Comparison of ENCODE assay signal across 7 mouse cellular contexts in genomic region chr19:41847614-41847991, GRCm38 (mm10). TPM values are rescaled to one million over a fixed set of nuclear protein-coding genes. Genes with fewer than 3 reads are reported as not detected.
DNase-seq lines count a peak whose midpoint lies in the region; ATAC-seq and TF ChIP-seq lines count a peak whose summit lies in the region.
"Not testable (repeated sequence)": the region's sequence is repeated elsewhere in the genome, so short reads cannot be mapped to it uniquely, and the experiment has no call there.

No protein-coding gene starts in this region.

- not testable (repeated sequence) for H3K36me3 ChIP-seq in heart, embryonic 10.5 days; intestine, embryonic 15.5 days; midbrain, embryonic 10.5 days

- not testable (repeated sequence) for TF ChIP-seq CTCF in embryonic fibroblast, embryonic 13.5 days (IDR thresholded peaks at IDR 0.05; ENCODE audit: borderline replicate concordance, insufficient read depth, low read length)

- H3K27me3 ChIP-seq in heart, embryonic 10.5 days (ENCODE audit: insufficient read depth, poor library complexity, severe bottlenecking); intestine, embryonic 15.5 days (replicated peaks); midbrain, embryonic 10.5 days (ENCODE audit: low read depth, poor library complexity, severe bottlenecking): not testable (repeated sequence)

- peak; percentile 66 for DNase-seq in adrenal gland, postnatal 14 days
- DNase-seq in heart, embryonic 10.5 days (ENCODE audit: low spot score) = peak; percentile 82
- DNase-seq in liver = peak; percentile 58
- DNase-seq in midbrain, embryonic 10.5 days (ENCODE audit: low spot score) = peak; percentile 82
- DNase-seq in right cerebral cortex, postnatal 14 days = peak; percentile 54

- WGBS in heart, embryonic 10.5 days = 0% methylated on average over 45 of the region's 53 CpGs
- WGBS in intestine, embryonic 15.5 days = under 1% methylated on average over 53 of the region's 53 CpGs
- under 1% methylated on average over 50 of the region's 53 CpGs for WGBS in midbrain, embryonic 10.5 days

- ATAC-seq in intestine, embryonic 15.5 days = peak; percentile 65

- not testable (repeated sequence) for H3K9me3 ChIP-seq in heart, embryonic 10.5 days; intestine, embryonic 15.5 days; midbrain, embryonic 10.5 days (replicated peaks)

- TF ChIP-seq POLR2A in embryonic fibroblast, embryonic 13.5 days (IDR thresholded peaks at IDR 0.05; ENCODE audit: low read depth, low read length) = not testable (repeated sequence)

- peak overlapping the region; percentile 75 for H3K9ac ChIP-seq in intestine, embryonic 15.5 days

- H3K27ac ChIP-seq in embryonic fibroblast, embryonic 13.5 days (ENCODE audit: insufficient read depth, low read length) = not testable (repeated sequence)
- H3K27ac ChIP-seq in heart, embryonic 10.5 days = peak overlapping the region; percentile 96
- peak overlapping the region; percentile 91 for H3K27ac ChIP-seq in intestine, embryonic 15.5 days
- H3K27ac ChIP-seq in midbrain, embryonic 10.5 days (replicated peaks) = peak overlapping the region; percentile 97

- not testable (repeated sequence) for H3K4me1 ChIP-seq in embryonic fibroblast, embryonic 13.5 days (ENCODE audit: control insufficient read depth, insufficient read depth, low read length); intestine, embryonic 15.5 days (replicated peaks)
- H3K4me1 ChIP-seq in heart, embryonic 10.5 days = peaks cover 20% of the 10 kb centered on the region
- H3K4me1 ChIP-seq in midbrain, embryonic 10.5 days = peaks cover 42% of the 10 kb centered on the region

- peak overlapping the region; percentile 93 for H3K4me2 ChIP-seq in intestine, embryonic 15.5 days (replicated peaks)

- peak overlapping the region; percentile 74 for H3K4me3 ChIP-seq in embryonic fibroblast, embryonic 13.5 days (ENCODE audit: insufficient read depth, low read length)
- H3K4me3 ChIP-seq in heart, embryonic 10.5 days = peak overlapping the region; percentile 88
- peak overlapping the region; percentile 78 for H3K4me3 ChIP-seq in intestine, embryonic 15.5 days (replicated peaks)
- peak overlapping the region; percentile 86 for H3K4me3 ChIP-seq in midbrain, embryonic 10.5 days

RNA-seq across cellular contexts. Expression of gene Frat2, which starts 0.3 kb away (rescaled TPM):
- total RNA-seq in adrenal gland, postnatal 14 days (2021) = 5.5 and 6.4 TPM in 2 replicates
- polyA plus RNA-seq in embryonic fibroblast, embryonic 13.5 days (2011; ENCODE audit: insufficient read length, low read depth, missing spikeins) = 0.56 TPM in 1 of 2 replicates, not detected in the other
- polyA plus RNA-seq in heart, embryonic 10.5 days (2016; fragmentation: Nextera tagmentation; extraction: Ambion mirVana) = 1.6 and 4.0 TPM in 2 replicates
- 10.5 and 10.7 TPM in 2 replicates for polyA plus RNA-seq in intestine, embryonic 15.5 days (2015; fragmentation: Nextera tagmentation; extraction: Ambion mirVana)
- polyA plus RNA-seq in midbrain, embryonic 10.5 days (2016; fragmentation: Nextera tagmentation; extraction: Ambion mirVana) = 5.4 and 6.5 TPM in 2 replicates

RNA-seq across cellular contexts. Expression of gene Frat1, which starts 17.8 kb away (rescaled TPM):
- total RNA-seq in adrenal gland, postnatal 14 days (2021) = 7.5 and 10.7 TPM in 2 replicates
- 0.26 TPM in 1 of 2 replicates, not detected in the other for polyA plus RNA-seq in embryonic fibroblast, embryonic 13.5 days (2011; ENCODE audit: insufficient read length, low read depth, missing spikeins)
- polyA plus RNA-seq in heart, embryonic 10.5 days (2016; fragmentation: Nextera tagmentation; extraction: Ambion mirVana) = 3.2 and 6.6 TPM in 2 replicates
- 12.8 and 13.5 TPM in 2 replicates for polyA plus RNA-seq in intestine, embryonic 15.5 days (2015; fragmentation: Nextera tagmentation; extraction: Ambion mirVana)
- 10.3 and 11.9 TPM in 2 replicates for polyA plus RNA-seq in midbrain, embryonic 10.5 days (2016; fragmentation: Nextera tagmentation; extraction: Ambion mirVana)

RNA-seq across cellular contexts. Expression of gene Arhgap19, which starts 45.8 kb away (rescaled TPM):
- total RNA-seq in adrenal gland, postnatal 14 days (2021) = 7.2 and 7.9 TPM in 2 replicates
- polyA plus RNA-seq in embryonic fibroblast, embryonic 13.5 days (2011; ENCODE audit: insufficient read length, low read depth, missing spikeins) = 7.0 and 10.4 TPM in 2 replicates
- 23.6 and 29.5 TPM in 2 replicates for polyA plus RNA-seq in heart, embryonic 10.5 days (2016; fragmentation: Nextera tagmentation; extraction: Ambion mirVana)
- 18.4 and 19.4 TPM in 2 replicates for polyA plus RNA-seq in intestine, embryonic 15.5 days (2015; fragmentation: Nextera tagmentation; extraction: Ambion mirVana)
- polyA plus RNA-seq in midbrain, embryonic 10.5 days (2016; fragmentation: Nextera tagmentation; extraction: Ambion mirVana) = 38.1 and 39.5 TPM in 2 replicates

RNA-seq across cellular contexts. Expression of gene Rrp12, which starts 48.4 kb away (rescaled TPM):
- 16.2 and 19.5 TPM in 2 replicates for total RNA-seq in adrenal gland, postnatal 14 days (2021)
- polyA plus RNA-seq in embryonic fibroblast, embryonic 13.5 days (2011; ENCODE audit: insufficient read length, low read depth, missing spikeins) = 11.3 and 12.8 TPM in 2 replicates
- 25.1 and 25.8 TPM in 2 replicates for polyA plus RNA-seq in heart, embryonic 10.5 days (2016; fragmentation: Nextera tagmentation; extraction: Ambion mirVana)
- polyA plus RNA-seq in intestine, embryonic 15.5 days (2015; fragmentation: Nextera tagmentation; extraction: Ambion mirVana) = 17.6 and 18.1 TPM in 2 replicates
- 34.0 and 35.4 TPM in 2 replicates for polyA plus RNA-seq in midbrain, embryonic 10.5 days (2016; fragmentation: Nextera tagmentation; extraction: Ambion mirVana)
